Mouse (Mus musculus) stomach, embryonic 14.5 days (tissue): ENCODE data around the gene Pipox. TPM values are rescaled to one million over a fixed set of nuclear protein-coding genes. Genes with fewer than 3 reads are reported as not detected.

ENCODE experiments used
- ATAC-seq: fragments of 200-750 bp; cut with Nextera tagmentation; 2 replicates; pipeline ENCODE4 v1.8.0; 2017; ENCODE audit warnings: low read depth, moderate TSS enrichment; ENCODE audit not compliant: insufficient number of reproducible peaks, insufficient read depth, low FRiP score
- H3K27ac ChIP-seq: fragments of 300-500 bp; sonication (generic); 2 replicates; pipeline ENCODE4 v1.5.1; 2014; ENCODE audit warnings: mild to moderate bottlenecking, low read length, moderate library complexity, mixed read lengths
- H3K27me3 ChIP-seq: fragments of 300-500 bp; sonication (generic); 2 replicates; pipeline ENCODE4 v1.6.1; 2014; ENCODE audit warnings: low read length, control low read depth, mixed read lengths; ENCODE audit not compliant: control insufficient read depth, insufficient read depth
- H3K36me3 ChIP-seq: fragments of 300-500 bp; sonication (generic); 2 replicates; pipeline ENCODE4 v1.6.1; 2014; ENCODE audit warnings: mild to moderate bottlenecking, control low read depth, low read length, moderate library complexity, mixed read lengths; ENCODE audit not compliant: control insufficient read depth, insufficient read depth
- H3K4me1 ChIP-seq: fragments of 300-500 bp; sonication (generic); 2 replicates; pipeline ENCODE4 v1.6.1; 2014; ENCODE audit warnings: low read length, control low read depth, mixed read lengths; ENCODE audit not compliant: control insufficient read depth, insufficient read depth
- H3K4me2 ChIP-seq: fragments of 300-500 bp; sonication (generic); replicated peaks from 2 replicates; pipeline ENCODE4 v1.6.1; 2014; ENCODE audit warnings: low read depth, low read length, control low read depth
- H3K4me3 ChIP-seq: fragments of 300-500 bp; sonication (generic); 2 replicates; pipeline ENCODE4 v1.5.1; 2014; ENCODE audit warnings: low read depth, low read length, control low read depth
- H3K9ac ChIP-seq: fragments of 300-500 bp; sonication (generic); replicated peaks from 2 replicates; pipeline ENCODE4 v1.6.1; 2014; ENCODE audit warnings: low read depth, mild to moderate bottlenecking, control low read depth, low read length, moderate library complexity, mixed read lengths
- H3K9me3 ChIP-seq: fragments of 300-500 bp; sonication (generic); 2 replicates; pipeline ENCODE4 v1.6.1; 2016; ENCODE audit warnings: low read depth, low read length, control low read depth; ENCODE audit not compliant: control insufficient read depth
- WGBS: fragments of 180-500 bp; shearing (Covaris S2); extraction: QIAGEN DNeasy Blood & Tissue Kit; methylation state at CpG from one replicate; pipeline ENCODE4 v1.1.7; 2014; 5-methylcytosine and 5-hydroxymethylcytosine counted together
- polyA plus RNA-seq: library from polyadenylated mRNA; unstranded; fragments of >200 nt; fragmentation: Nextera tagmentation; extraction: Ambion mirVana; gene quantifications from 2 replicates; pipeline ENCODE4 v1.2.1, GENCODE M21; 2014

The Pipox gene
- polyA plus RNA-seq, 1 experiment from 2014 or later: 13.4 TPM

- H3K4me1 ChIP-seq: peaks cover 2% of the 10 kb centered on the region
- H3K9ac ChIP-seq: no peak overlapping the region
- H3K27ac ChIP-seq: no peak overlapping the region
- peaks cover 21% of the 10 kb centered on the region for H3K36me3 ChIP-seq
- no peak overlapping the region for H3K4me3 ChIP-seq
- 54% methylated on average over 3 of the region's 3 CpGs for WGBS
- ATAC-seq: no peak
- H3K27me3 ChIP-seq: peaks cover 7% of the 10 kb centered on the region; the same call in 1 of the 2 replicates
- H3K4me2 ChIP-seq: no peak overlapping the region
- no peaks in the 10 kb centered on the region for H3K9me3 ChIP-seq
These were observed 39.3 kb downstream of the Pipox start for GRCm38 (mm10) chr11:77854641-77855040.

GRCm38 (mm10) chr11:77852941-77853668 is 40.8 kb downstream of the Pipox start:
- H3K4me3 ChIP-seq: no peak overlapping the region
- H3K4me1 ChIP-seq: peaks cover 2% of the 10 kb centered on the region
- 88% methylated on average over 17 of the region's 17 CpGs for WGBS
- H3K27ac ChIP-seq: no peak overlapping the region
- no peak overlapping the region for H3K4me2 ChIP-seq
- H3K27me3 ChIP-seq: no peaks in the 10 kb centered on the region
- no peak overlapping the region for H3K9ac ChIP-seq
- peaks cover 16% of the 10 kb centered on the region for H3K36me3 ChIP-seq
- no peaks in the 10 kb centered on the region for H3K9me3 ChIP-seq
- ATAC-seq: no peak

- H3K4me3 ChIP-seq: no peak overlapping the region
- H3K27me3 ChIP-seq: no peaks in the 10 kb centered on the region
- 62% methylated on average over 3 of the region's 3 CpGs for WGBS
- H3K4me1 ChIP-seq: peaks cover 2% of the 10 kb centered on the region
- H3K36me3 ChIP-seq: peaks cover 17% of the 10 kb centered on the region
- no peak overlapping the region for H3K4me2 ChIP-seq
- no peak overlapping the region for H3K9ac ChIP-seq
- no peak overlapping the region for H3K27ac ChIP-seq
- no peaks in the 10 kb centered on the region for H3K9me3 ChIP-seq
- ATAC-seq: no peak
These were observed 41.7 kb downstream of the Pipox start for GRCm38 (mm10) chr11:77852195-77852594.

GRCm38 (mm10) chr11:77851483-77852010 is 42.3 kb downstream of the Pipox start:
- ATAC-seq: no peak
- 78% methylated on average over 6 of the region's 6 CpGs for WGBS
- H3K4me1 ChIP-seq: peaks cover 2% of the 10 kb centered on the region
- H3K9me3 ChIP-seq: no peaks in the 10 kb centered on the region
- H3K4me3 ChIP-seq: no peak overlapping the region
- H3K27me3 ChIP-seq: no peaks in the 10 kb centered on the region
- no peak overlapping the region for H3K9ac ChIP-seq
- H3K27ac ChIP-seq: no peak overlapping the region
- no peak overlapping the region for H3K4me2 ChIP-seq
- H3K36me3 ChIP-seq: peaks cover 23% of the 10 kb centered on the region

GRCm38 (mm10) chr11:77850401-77851244 is 43.3 kb downstream of the Pipox start:
- ATAC-seq: no peak
- Histone ChIP-seq H3K27ac (no peak overlapping the region), H3K36me3 (peaks cover 31% of the 10 kb centered on the region), H3K4me2 (no peak overlapping the region), H3K9ac (no peak overlapping the region), H3K27me3 (no peaks in the 10 kb centered on the region), H3K4me1 (peaks cover 2% of the 10 kb centered on the region), H3K9me3 (no peaks in the 10 kb centered on the region), H3K4me3 (no peak overlapping the region)
- WGBS: 47% methylated on average over 24 of the region's 24 CpGs

GRCm38 (mm10) chr11:77849151-77849550 is 44.7 kb downstream of the Pipox start:
- Histone ChIP-seq H3K4me2 (no peak overlapping the region), H3K9me3 (no peaks in the 10 kb centered on the region), H3K27me3 (no peaks in the 10 kb centered on the region), H3K36me3 (peaks cover 33% of the 10 kb centered on the region), H3K4me3 (no peak overlapping the region), H3K4me1 (peaks cover 2% of the 10 kb centered on the region; the same call in 1 of the 2 replicates), H3K9ac (no peak overlapping the region), H3K27ac (no peak overlapping the region)
- no peak for ATAC-seq
- WGBS: 72% methylated on average over 7 of the region's 7 CpGs

GRCm38 (mm10) chr11:77848131-77848530 is 45.8 kb downstream of the Pipox start:
- H3K4me3 ChIP-seq: no peak overlapping the region
- WGBS: 28% methylated on average over 5 of the region's 5 CpGs
- H3K4me2 ChIP-seq: no peak overlapping the region
- H3K27me3 ChIP-seq: no peaks in the 10 kb centered on the region
- H3K9me3 ChIP-seq: no peaks in the 10 kb centered on the region
- no peak; the same call in 1 of the 2 replicates for ATAC-seq
- H3K27ac ChIP-seq: no peak overlapping the region
- no peak overlapping the region for H3K9ac ChIP-seq
- H3K36me3 ChIP-seq: peaks cover 37% of the 10 kb centered on the region
- peaks cover 2% of the 10 kb centered on the region; the same call in 1 of the 2 replicates for H3K4me1 ChIP-seq

- 38% methylated on average over 9 of the region's 9 CpGs for WGBS
- peak; percentile 33; the same call in 1 of the 2 replicates for ATAC-seq
- H3K27me3 ChIP-seq: no peaks in the 10 kb centered on the region
- no peak overlapping the region for H3K9ac ChIP-seq
- H3K9me3 ChIP-seq: no peaks in the 10 kb centered on the region
- no peak overlapping the region for H3K27ac ChIP-seq
- peaks cover 2% of the 10 kb centered on the region; the same call in 1 of the 2 replicates for H3K4me1 ChIP-seq
- H3K4me2 ChIP-seq: no peak overlapping the region
- peaks cover 39% of the 10 kb centered on the region for H3K36me3 ChIP-seq
- H3K4me3 ChIP-seq: no peak overlapping the region
These were observed 46.2 kb downstream of the Pipox start for GRCm38 (mm10) chr11:77847599-77848128.
